Mouse (Mus musculus) G1E (cell line): Measurements from ENCODE around the gene Tpcn1.

ENCODE experiments used
- CTCF ChIP-seq: IDR thresholded peaks from 2 replicates; pipeline ENCODE4 v1.5.1; 2012; ENCODE audit warnings: low read depth, low read length, inconsistent platforms, mixed read lengths
- GATA1 ChIP-seq: IDR thresholded peaks from 2 replicates; pipeline ENCODE4 v1.6.1; 2012; ENCODE audit warnings: borderline replicate concordance, low read length, inconsistent platforms, mixed read lengths
- POLR2AphosphoS5 ChIP-seq: IDR thresholded peaks from 2 replicates; pipeline ENCODE4 v1.6.1; 2012; ENCODE audit warnings: low read depth, low read length, inconsistent platforms; ENCODE audit not compliant: insufficient replicate concordance
- TAL1 ChIP-seq: conservative IDR thresholded peaks from 2 replicates; pipeline ENCODE4 v1.6.1; 2012; ENCODE audit warnings: low read depth, low read length, inconsistent platforms, mixed read lengths

DNA sequence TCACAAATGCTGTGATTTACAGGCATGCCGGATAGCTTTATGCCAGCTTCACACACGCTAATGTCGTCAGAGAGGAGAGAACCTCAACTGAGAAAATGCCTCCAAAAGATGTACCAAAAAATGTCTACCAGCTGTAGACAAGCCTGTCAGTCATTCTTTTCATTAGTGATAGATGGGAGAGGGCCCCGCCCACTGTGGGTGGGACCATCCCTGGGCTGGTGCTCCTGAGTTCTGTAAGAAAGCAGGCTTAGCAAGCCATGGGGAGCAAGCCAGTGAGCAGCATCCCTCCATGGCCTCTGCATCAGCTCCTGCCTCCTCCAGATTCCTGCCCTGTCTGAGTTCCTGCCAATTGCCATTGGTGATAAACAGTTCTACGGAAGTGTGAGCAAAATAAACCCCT is 47.2 kb upstream of the Tpcn1 start:
- no peak for TF ChIP-seq CTCF
- no peak for TF ChIP-seq GATA1
- no peak for TF ChIP-seq POLR2AphosphoS5
- no peak for TF ChIP-seq TAL1
